ENCODE assay signal across 8 mouse cellular contexts in the genomic region with DNA sequence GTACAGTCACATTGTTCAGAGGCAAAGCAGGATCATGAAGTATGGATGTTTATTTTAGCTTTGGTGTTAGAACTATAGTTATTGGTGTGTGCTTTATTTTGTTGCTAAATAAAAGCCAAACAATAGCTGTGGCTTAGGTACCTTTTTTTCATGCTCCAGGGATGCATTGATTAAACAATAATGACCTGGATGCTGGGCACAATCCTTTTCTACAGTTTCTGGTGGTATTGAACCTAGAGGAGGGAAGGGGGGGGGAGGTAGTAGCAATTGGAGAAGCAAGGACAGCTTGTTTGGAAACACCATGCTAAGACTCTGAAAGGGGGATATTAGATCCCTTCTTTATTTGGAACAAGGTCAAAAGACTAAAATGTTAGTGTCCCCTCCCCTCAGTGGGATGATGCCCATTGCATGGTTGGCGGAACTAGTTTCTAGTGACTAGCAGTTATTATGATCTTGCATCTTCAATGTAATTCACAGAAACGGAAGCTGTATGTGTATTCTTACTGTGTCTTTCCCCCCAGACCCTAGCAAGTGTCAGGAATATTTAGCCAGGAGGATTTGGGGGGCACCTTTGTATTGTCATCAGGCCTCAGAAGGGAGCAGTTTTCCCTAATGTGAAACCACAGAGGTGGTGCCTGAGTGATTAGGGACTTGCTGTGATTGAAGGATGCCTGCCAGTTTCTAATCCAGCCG. TPM values are rescaled to one million over a fixed set of nuclear protein-coding genes. Genes with fewer than 3 reads are reported as not detected.
DNase-seq lines count a peak whose midpoint lies in the region; ATAC-seq and TF ChIP-seq lines count a peak whose summit lies in the region.
"Had no signal": no experiment of that assay in that cellular context is flagged by ENCODE, and none has a peak within 500 bp of the region (broad histone marks: within the 10 kb centered on the region; RNA-seq: fewer than 3 reads in every experiment).

No protein-coding gene starts in this region.

- no peak for DNase-seq in liver, embryonic 11.5 days (ENCODE audit: low spot score)
- no peak for DNase-seq in liver, postnatal 0 days
- no peak for DNase-seq in limb, embryonic 14.5 days (ENCODE audit: low spot score)
- DNase-seq in stomach, postnatal 0 days (ENCODE audit: low spot score), result no peak
- DNase-seq in adrenal gland, adult 2 months, result no peak
- DNase-seq: kidney, postnatal 4 days had no signal

- no peak for TF ChIP-seq CTCF in liver, postnatal 0 days (IDR thresholded peaks at IDR 0.05; ENCODE audit: low read depth)
- no peak for TF ChIP-seq CTCF in stomach, postnatal 0 days (IDR thresholded peaks at IDR 0.05; ENCODE audit: low read depth)

- WGBS in liver, embryonic 11.5 days, result 46% methylated on average over 3 of the region's 3 CpGs
- 63% methylated on average over 3 of the region's 3 CpGs for WGBS in liver, postnatal 0 days (ENCODE audit: insufficient replicate concordance)
- WGBS in forebrain, embryonic 13.5 days, result 13% methylated on average over 3 of the region's 3 CpGs
- WGBS in limb, embryonic 14.5 days, result 54% methylated on average over 3 of the region's 3 CpGs
- whole genome bisulfite sequencing in stomach, postnatal 0 days, result 64% methylated on average over 3 of the region's 3 CpGs
- WGBS in liver, embryonic 12.5 days (ENCODE audit: insufficient replicate concordance), result 52% methylated on average over 3 of the region's 3 CpGs

- H3K4me1 ChIP-seq in liver, embryonic 11.5 days (replicated peaks; ENCODE audit: control insufficient read depth, insufficient read depth, low read length), result no peaks in the 10 kb centered on the region
- peaks cover 12% of the 10 kb centered on the region for H3K4me1 ChIP-seq in liver, postnatal 0 days (ENCODE audit: insufficient read depth)
- peaks cover 43% of the 10 kb centered on the region for H3K4me1 ChIP-seq in forebrain, embryonic 13.5 days
- H3K4me1 ChIP-seq in limb, embryonic 14.5 days (ENCODE audit: control insufficient read depth, insufficient read depth, low read length), result peaks cover 7% of the 10 kb centered on the region
- H3K4me1 ChIP-seq in stomach, postnatal 0 days (replicated peaks; ENCODE audit: control insufficient read depth, insufficient read depth), result no peaks in the 10 kb centered on the region
- peaks cover 11% of the 10 kb centered on the region; the same call in 1 of the 2 replicates for H3K4me1 ChIP-seq in liver, embryonic 12.5 days

- H3K27ac ChIP-seq in liver, embryonic 11.5 days (ENCODE audit: low read depth, low read length), result 0 out of 2 replicates have a peak overlapping the region, but pooled peaks have one; percentile 3
- no peak overlapping the region for H3K27ac ChIP-seq in liver, postnatal 0 days (ENCODE audit: low read depth)
- peak overlapping the region; percentile 99 for H3K27ac ChIP-seq in forebrain, embryonic 13.5 days
- H3K27ac ChIP-seq in limb, embryonic 14.5 days (replicated peaks; ENCODE audit: low read depth, low read length), result no peak overlapping the region
- H3K27ac ChIP-seq in stomach, postnatal 0 days (replicated peaks), result no peak overlapping the region
- H3K27ac ChIP-seq in liver, embryonic 12.5 days, result no peak overlapping the region

- H3K9me3 ChIP-seq in liver, embryonic 11.5 days (ENCODE audit: control insufficient read depth, low read length), result no peaks in the 10 kb centered on the region
- H3K9me3 ChIP-seq in liver, postnatal 0 days (ENCODE audit: low read length), result no peaks in the 10 kb centered on the region
- H3K9me3 ChIP-seq in forebrain, embryonic 13.5 days (replicated peaks), result no peaks in the 10 kb centered on the region
- no peaks in the 10 kb centered on the region for H3K9me3 ChIP-seq in limb, embryonic 14.5 days (ENCODE audit: control insufficient read depth, low read length)
- H3K9me3 ChIP-seq in stomach, postnatal 0 days (ENCODE audit: control insufficient read depth, low read length), result no peaks in the 10 kb centered on the region
- H3K9me3 ChIP-seq in liver, embryonic 12.5 days (replicated peaks), result no peaks in the 10 kb centered on the region

- no peak for TF ChIP-seq POLR2A in limb, embryonic 14.5 days (IDR thresholded peaks at IDR 0.05; ENCODE audit: borderline replicate concordance, extremely low read depth, insufficient read depth, insufficient read length)

- H3K36me3 ChIP-seq in liver, embryonic 11.5 days (ENCODE audit: control insufficient read depth, insufficient read depth, low read length), result no peaks in the 10 kb centered on the region
- no peaks in the 10 kb centered on the region for H3K36me3 ChIP-seq in liver, postnatal 0 days (replicated peaks; ENCODE audit: insufficient read depth, low read length)
- H3K36me3 ChIP-seq in forebrain, embryonic 13.5 days (ENCODE audit: poor library complexity, severe bottlenecking), result 0 out of 2 replicates have a peak, but pooled peaks cover 3% of the 10 kb centered on the region
- H3K36me3 ChIP-seq in limb, embryonic 14.5 days (ENCODE audit: control insufficient read depth, insufficient read depth, low read length), result no peaks in the 10 kb centered on the region
- no peaks in the 10 kb centered on the region for H3K36me3 ChIP-seq in stomach, postnatal 0 days (ENCODE audit: control insufficient read depth, insufficient read depth, low read length)
- H3K36me3 ChIP-seq in liver, embryonic 12.5 days, result no peaks in the 10 kb centered on the region

- ATAC-seq in liver, embryonic 11.5 days (replicated peaks; ENCODE audit: low FRiP score), result no peak
- ATAC-seq in liver, postnatal 0 days, result no peak
- ATAC-seq in forebrain, embryonic 13.5 days, result no peak
- ATAC-seq in limb, embryonic 14.5 days (ENCODE audit: low FRiP score, low read depth), result no peak
- no peak for ATAC-seq in stomach, postnatal 0 days (ENCODE audit: low FRiP score, low TSS enrichment)
- no peak for ATAC-seq in liver, embryonic 12.5 days

- peaks cover 30% of the 10 kb centered on the region for H3K27me3 ChIP-seq in liver, embryonic 11.5 days (replicated peaks; ENCODE audit: control insufficient read depth, insufficient read depth, low read length)
- peaks cover 51% of the 10 kb centered on the region for H3K27me3 ChIP-seq in liver, postnatal 0 days (ENCODE audit: insufficient read depth, low read length)
- H3K27me3 ChIP-seq in forebrain, embryonic 13.5 days, result no peaks in the 10 kb centered on the region
- H3K27me3 ChIP-seq in limb, embryonic 14.5 days (ENCODE audit: control insufficient read depth, insufficient read depth, low read length), result no peaks in the 10 kb centered on the region
- H3K27me3 ChIP-seq in stomach, postnatal 0 days (ENCODE audit: control insufficient read depth, insufficient read depth, low read length), result no peaks in the 10 kb centered on the region
- H3K27me3 ChIP-seq in liver, embryonic 12.5 days (replicated peaks), result peaks cover 57% of the 10 kb centered on the region

- H3K4me3 ChIP-seq in liver, embryonic 11.5 days (ENCODE audit: low read depth, low read length), result peak overlapping the region; percentile 50
- no peak overlapping the region for H3K4me3 ChIP-seq in liver, postnatal 0 days (ENCODE audit: low read depth, low read length)
- peak overlapping the region; percentile 67 for H3K4me3 ChIP-seq in forebrain, embryonic 13.5 days
- peak overlapping the region; percentile 46 for H3K4me3 ChIP-seq in limb, embryonic 14.5 days (replicated peaks; ENCODE audit: low read length)
- H3K4me3 ChIP-seq in stomach, postnatal 0 days (ENCODE audit: low read depth, low read length), result no peak overlapping the region
- no peak overlapping the region for H3K4me3 ChIP-seq in liver, embryonic 12.5 days

- TF ChIP-seq EP300 in liver, postnatal 0 days (IDR thresholded peaks at IDR 0.05; ENCODE audit: low read depth), result no peak
- TF ChIP-seq EP300 in stomach, postnatal 0 days (optimal IDR thresholded peaks at IDR 0.05), result no peak

- peak overlapping the region; percentile 66 for H3K4me2 ChIP-seq in liver, embryonic 11.5 days
- H3K4me2 ChIP-seq in liver, postnatal 0 days (ENCODE audit: low read depth, low read length), result no peak overlapping the region
- H3K4me2 ChIP-seq in forebrain, embryonic 13.5 days, result peak overlapping the region; percentile 77
- peak overlapping the region; percentile 63 for H3K4me2 ChIP-seq in limb, embryonic 14.5 days (replicated peaks; ENCODE audit: low read depth, low read length, severe bottlenecking)
- H3K4me2 ChIP-seq in stomach, postnatal 0 days (replicated peaks; ENCODE audit: low read depth), result peak overlapping the region; percentile 78; the same call in 1 of the 2 replicates
- H3K4me2 ChIP-seq in liver, embryonic 12.5 days, result no peak overlapping the region; the same call in 1 of the 2 replicates

- no peak overlapping the region for H3K9ac ChIP-seq in liver, embryonic 11.5 days (ENCODE audit: low read depth, low read length)
- no peak overlapping the region for H3K9ac ChIP-seq in liver, postnatal 0 days (replicated peaks)
- peak overlapping the region; percentile 87 for H3K9ac ChIP-seq in forebrain, embryonic 13.5 days
- H3K9ac ChIP-seq in limb, embryonic 14.5 days (ENCODE audit: low read depth, low read length, severe bottlenecking), result no peak overlapping the region
- H3K9ac ChIP-seq in stomach, postnatal 0 days (ENCODE audit: low read length), result no peak overlapping the region
- no peak overlapping the region for H3K9ac ChIP-seq in liver, embryonic 12.5 days

RNA-seq across cellular contexts. Expression of a gene that starts 1.0 kb away (rescaled TPM):
- polyA plus RNA-seq in liver, embryonic 11.5 days (2014; fragmentation: Nextera tagmentation; extraction: Ambion mirVana), result 2.5 and 3.8 TPM in 2 replicates
- polyA plus RNA-seq in liver, postnatal 0 days (2015; fragmentation: Nextera tagmentation; extraction: Ambion mirVana), result 0.13 and 0.25 TPM in 2 replicates
- 21.1 TPM in 2 replicates for polyA plus RNA-seq in forebrain, embryonic 13.5 days (2015; fragmentation: Nextera tagmentation; extraction: Ambion mirVana)
- polyA plus RNA-seq in limb, embryonic 14.5 days (2012; rRNA removed), result 5.4 and 7.1 TPM in 2 replicates
- polyA plus RNA-seq in limb, embryonic 14.5 days (2014; fragmentation: Nextera tagmentation; extraction: Ambion mirVana), result 6.1 and 6.5 TPM in 2 replicates
- polyA plus RNA-seq in stomach, postnatal 0 days (2015; fragmentation: Nextera tagmentation; extraction: Ambion mirVana), result 3.8 and 4.5 TPM in 2 replicates
- total RNA-seq in adrenal gland, adult 2 months (2021), result 1 to 10 TPM; 5.4 to 7.4 TPM
- 2.7 and 3.0 TPM in 2 replicates for polyA plus RNA-seq in adrenal gland, adult 2 months (2012; rRNA removed)
- 0.72 and 0.73 TPM in 2 replicates for polyA plus RNA-seq in liver, embryonic 12.5 days (2016; fragmentation: Nextera tagmentation; extraction: Ambion mirVana)

Comparison
In these comparisons a context has a peak if more than half of its experiments do, and no peak if none do; other contexts are left out.
1. H3K27ac ChIP-seq: peak in liver, embryonic 11.5 days (single experiment) and forebrain, embryonic 13.5 days (single experiment); none in liver, postnatal 0 days (single experiment), limb, embryonic 14.5 days (single experiment), stomach, postnatal 0 days (single experiment) and liver, embryonic 12.5 days (single experiment).
2. H3K4me2 ChIP-seq: peak in liver, embryonic 11.5 days (single experiment), forebrain, embryonic 13.5 days (single experiment), limb, embryonic 14.5 days (single experiment) and stomach, postnatal 0 days (single experiment); none in liver, postnatal 0 days (single experiment) and liver, embryonic 12.5 days (single experiment).
3. H3K4me3 ChIP-seq: peak in liver, embryonic 11.5 days (single experiment), forebrain, embryonic 13.5 days (single experiment) and limb, embryonic 14.5 days (single experiment); none in liver, postnatal 0 days (single experiment), stomach, postnatal 0 days (single experiment) and liver, embryonic 12.5 days (single experiment).